In genomic region chr8:26888050-26888449, GRCm38 (mm10) we compare ENCODE assay signal across 16 mouse cellular contexts.
DNase-seq lines count a peak whose midpoint lies in the region; ATAC-seq and TF ChIP-seq lines count a peak whose summit lies in the region.
"Had no signal": no experiment of that assay in that cellular context is flagged by ENCODE, and none has a peak within 500 bp of the region (broad histone marks: within the 10 kb centered on the region; RNA-seq: fewer than 3 reads in every experiment).

No protein-coding gene starts in this region.

- H3K4me3 ChIP-seq in intestine, embryonic 14.5 days (ENCODE audit: low read depth, low read length) = no peak overlapping the region
- H3K4me3 ChIP-seq in intestine, embryonic 16.5 days (ENCODE audit: low read length) = no peak overlapping the region
- H3K4me3 ChIP-seq in lung, adult 2 months (replicated peaks; ENCODE audit: extremely low read depth, low read depth, low read length) = no peak overlapping the region
- no peak overlapping the region for H3K4me3 ChIP-seq in stomach, embryonic 16.5 days (replicated peaks; ENCODE audit: low read length)
- no peak overlapping the region for H3K4me3 ChIP-seq in forebrain, embryonic 15.5 days
- H3K4me3 ChIP-seq: forebrain, embryonic 13.5 days; hindbrain, embryonic 12.5 days; liver, embryonic 12.5 days; lung, embryonic 15.5 days had no signal

- TF ChIP-seq CTCF in lung, adult 2 months (IDR thresholded peaks at IDR 0.05; ENCODE audit: insufficient read depth, low read length) = no peak

- no peaks in the 10 kb centered on the region for H3K27me3 ChIP-seq in intestine, embryonic 14.5 days (replicated peaks; ENCODE audit: control insufficient read depth, insufficient read depth, low read length)
- no peaks in the 10 kb centered on the region for H3K27me3 ChIP-seq in intestine, embryonic 16.5 days (replicated peaks; ENCODE audit: control insufficient read depth, insufficient read depth, low read length)
- H3K27me3 ChIP-seq in stomach, embryonic 16.5 days (ENCODE audit: control insufficient read depth, insufficient read depth, low read length) = no peaks in the 10 kb centered on the region
- H3K27me3 ChIP-seq in forebrain, embryonic 15.5 days = no peaks in the 10 kb centered on the region
- H3K27me3 ChIP-seq: forebrain, embryonic 13.5 days; liver, embryonic 12.5 days; lung, embryonic 15.5 days had no signal

- ATAC-seq in intestine, embryonic 14.5 days (replicated peaks; ENCODE audit: low FRiP score, low TSS enrichment, low read depth) = peak; percentile 25; the same call in 1 of the 2 replicates
- ATAC-seq in intestine, embryonic 16.5 days = no peak
- ATAC-seq in granulocyte monocyte progenitor cell, adult 5-6 weeks (replicated peaks; ENCODE audit: poor library complexity, severe bottlenecking) = peak; percentile 76
- ATAC-seq in stomach, embryonic 16.5 days (ENCODE audit: insufficient read depth, low FRiP score) = no peak
- no peak for ATAC-seq in forebrain, embryonic 15.5 days (replicated peaks)
- ATAC-seq: forebrain, embryonic 13.5 days; inflammation-experienced regulatory T-cells, adult 6 months; liver, embryonic 12.5 days had no signal

- H3K9me3 ChIP-seq in intestine, embryonic 14.5 days (ENCODE audit: control insufficient read depth, low read length) = no peaks in the 10 kb centered on the region
- no peaks in the 10 kb centered on the region for H3K9me3 ChIP-seq in intestine, embryonic 16.5 days (ENCODE audit: control insufficient read depth, low read length)
- H3K9me3 ChIP-seq in stomach, embryonic 16.5 days (replicated peaks; ENCODE audit: control insufficient read depth, low read length) = no peaks in the 10 kb centered on the region
- H3K9me3 ChIP-seq in forebrain, embryonic 15.5 days = no peaks in the 10 kb centered on the region
- H3K9me3 ChIP-seq: forebrain, embryonic 13.5 days; hindbrain, embryonic 12.5 days; liver, embryonic 12.5 days; lung, embryonic 15.5 days had no signal

- no peak overlapping the region for H3K9ac ChIP-seq in intestine, embryonic 14.5 days (ENCODE audit: low read length)
- no peak overlapping the region for H3K9ac ChIP-seq in intestine, embryonic 16.5 days (ENCODE audit: low read depth, low read length)
- H3K9ac ChIP-seq in stomach, embryonic 16.5 days (ENCODE audit: low read length) = no peak overlapping the region
- no peak overlapping the region for H3K9ac ChIP-seq in forebrain, embryonic 15.5 days (replicated peaks)
- H3K9ac ChIP-seq: forebrain, embryonic 13.5 days; hindbrain, embryonic 12.5 days; liver, embryonic 12.5 days; lung, embryonic 15.5 days had no signal

- no peak for TF ChIP-seq POLR2A in lung, adult 2 months (IDR thresholded peaks at IDR 0.05; ENCODE audit: borderline replicate concordance, extremely low read depth, low read depth, low read length)

- peaks cover 12% of the 10 kb centered on the region for H3K4me1 ChIP-seq in intestine, embryonic 14.5 days (replicated peaks; ENCODE audit: control insufficient read depth, insufficient read depth, low read length)
- peaks cover 28% of the 10 kb centered on the region for H3K4me1 ChIP-seq in intestine, embryonic 16.5 days (ENCODE audit: control insufficient read depth, insufficient read depth, low read length)
- 0 out of 2 replicates have a peak, but pooled peaks cover 3% of the 10 kb centered on the region for H3K4me1 ChIP-seq in lung, adult 2 months (ENCODE audit: control insufficient read depth, insufficient read depth, low read length)
- peaks cover 18% of the 10 kb centered on the region for H3K4me1 ChIP-seq in stomach, embryonic 16.5 days (ENCODE audit: control insufficient read depth, insufficient read depth, low read length)
- H3K4me1 ChIP-seq in forebrain, embryonic 15.5 days = peaks cover 7% of the 10 kb centered on the region
- H3K4me1 ChIP-seq: liver, embryonic 12.5 days had no signal

- no peaks in the 10 kb centered on the region for H3K36me3 ChIP-seq in intestine, embryonic 14.5 days (ENCODE audit: control insufficient read depth, insufficient read depth, low read length)
- H3K36me3 ChIP-seq in intestine, embryonic 16.5 days (ENCODE audit: control insufficient read depth, insufficient read depth, low read length) = no peaks in the 10 kb centered on the region
- H3K36me3 ChIP-seq in stomach, embryonic 16.5 days (ENCODE audit: control insufficient read depth, insufficient read depth, low read length) = no peaks in the 10 kb centered on the region
- no peaks in the 10 kb centered on the region for H3K36me3 ChIP-seq in forebrain, embryonic 15.5 days
- H3K36me3 ChIP-seq: hindbrain, embryonic 12.5 days; liver, embryonic 12.5 days; lung, embryonic 15.5 days had no signal

- intact Hi-C loops in gastrocnemius, postnatal 36 days (cut with DNase I) = no loop called here

- DNase-seq in intestine, embryonic 14.5 days (ENCODE audit: low spot score) = no peak
- DNase-seq in lung, postnatal 36 days = peak; percentile 43
- DNase-seq in lung, adult 2 months = no peak
- no peak for DNase-seq in gastrocnemius, postnatal 36 days
- DNase-seq: cerebellum, postnatal 10 days; heart, adult 11 months; spleen, adult 18-20 months had no signal

- 62% methylated on average over 3 of the region's 3 CpGs for WGBS in intestine, embryonic 14.5 days
- 59% methylated on average over 3 of the region's 3 CpGs for WGBS in intestine, embryonic 16.5 days
- WGBS in lung, adult 2 months = 54% methylated on average over 3 of the region's 3 CpGs
- WGBS in stomach, embryonic 16.5 days = 56% methylated on average over 3 of the region's 3 CpGs
- 90% methylated on average over 3 of the region's 3 CpGs for WGBS in forebrain, embryonic 15.5 days

- no peak overlapping the region for H3K4me2 ChIP-seq in intestine, embryonic 14.5 days (ENCODE audit: low read length)
- H3K4me2 ChIP-seq in intestine, embryonic 16.5 days (ENCODE audit: low read depth, low read length) = no peak overlapping the region
- no peak overlapping the region for H3K4me2 ChIP-seq in stomach, embryonic 16.5 days (ENCODE audit: low read depth, low read length)
- no peak overlapping the region for H3K4me2 ChIP-seq in forebrain, embryonic 15.5 days (replicated peaks)
- H3K4me2 ChIP-seq: forebrain, embryonic 13.5 days; hindbrain, embryonic 12.5 days; liver, embryonic 12.5 days; lung, embryonic 15.5 days had no signal

- H3K27ac ChIP-seq in intestine, embryonic 14.5 days (ENCODE audit: low read depth) = no peak overlapping the region
- H3K27ac ChIP-seq in intestine, embryonic 16.5 days (ENCODE audit: low read length) = no peak overlapping the region
- H3K27ac ChIP-seq in stomach, embryonic 16.5 days (ENCODE audit: low read length) = 0 out of 2 replicates have a peak overlapping the region, but pooled peaks have one; percentile 24
- no peak overlapping the region for H3K27ac ChIP-seq in forebrain, embryonic 15.5 days (replicated peaks)
- H3K27ac ChIP-seq: forebrain, embryonic 13.5 days; hindbrain, embryonic 12.5 days; liver, embryonic 12.5 days; lung, embryonic 15.5 days had no signal

Comparison
In these comparisons a context has a peak if more than half of its experiments do, and no peak if none do; other contexts are left out.
1. ATAC-seq: peak in intestine, embryonic 14.5 days (single experiment) and granulocyte monocyte progenitor cell, adult 5-6 weeks (single experiment); none in intestine, embryonic 16.5 days (single experiment), stomach, embryonic 16.5 days (single experiment) and forebrain, embryonic 15.5 days (single experiment).